Mouse (Mus musculus) stomach, embryonic 15.5 days (tissue): Measurements from ENCODE around the gene Zmiz1. TPM values are rescaled to one million over a fixed set of nuclear protein-coding genes. Genes with fewer than 3 reads are reported as not detected.

Experiments used
- ATAC-seq: fragments of 200-750 bp; cut with Nextera tagmentation; 2 replicates; pipeline ENCODE4 v1.8.0; 2017; ENCODE audit warnings: low read depth, moderate number of reproducible peaks, moderate TSS enrichment; ENCODE audit not compliant: insufficient read depth, low FRiP score
- H3K27ac ChIP-seq: fragments of 300-500 bp; sonication (generic); 2 replicates; pipeline ENCODE4 v1.5.1; 2015; ENCODE audit warnings: mild to moderate bottlenecking, inconsistent platforms
- H3K27me3 ChIP-seq: fragments of 300-500 bp; sonication (generic); replicated peaks from 2 replicates; pipeline ENCODE4 v1.6.1; 2015; ENCODE audit warnings: inconsistent platforms
- H3K36me3 ChIP-seq: fragments of 300-500 bp; sonication (generic); 2 replicates; pipeline ENCODE4 v1.6.1; 2015; ENCODE audit warnings: inconsistent platforms
- H3K4me1 ChIP-seq: fragments of 300-500 bp; sonication (generic); 2 replicates; pipeline ENCODE4 v1.6.1; 2015; ENCODE audit warnings: inconsistent platforms
- H3K4me2 ChIP-seq: fragments of 300-500 bp; sonication (generic); 2 replicates; pipeline ENCODE4 v1.6.1; 2015; ENCODE audit warnings: mild to moderate bottlenecking, inconsistent platforms
- H3K4me3 ChIP-seq: fragments of 300-500 bp; sonication (generic); replicated peaks from 2 replicates; pipeline ENCODE4 v1.5.1; 2015; ENCODE audit warnings: inconsistent platforms
- H3K9ac ChIP-seq: fragments of 300-500 bp; sonication (generic); 2 replicates; pipeline ENCODE4 v1.6.1; 2015; ENCODE audit warnings: inconsistent platforms
- H3K9me3 ChIP-seq: fragments of 300-500 bp; sonication (generic); 2 replicates; pipeline ENCODE4 v1.6.1; 2016; ENCODE audit warnings: inconsistent platforms
- WGBS: fragments of 180-500 bp; shearing (Covaris S2); methylation state at CpG from one replicate; pipeline ENCODE4 v1.1.7; 2015; 5-methylcytosine and 5-hydroxymethylcytosine counted together
- polyA plus RNA-seq: library from polyadenylated mRNA; unstranded; fragments of >200 nt; fragmentation: Nextera tagmentation; extraction: Ambion mirVana; gene quantifications from 2 replicates; pipeline ENCODE4 v1.2.1, GENCODE M21; 2015

Zmiz1 gene
- polyA plus RNA-seq, 1 experiment from 2014 or later = 29.0 TPM

DNA sequence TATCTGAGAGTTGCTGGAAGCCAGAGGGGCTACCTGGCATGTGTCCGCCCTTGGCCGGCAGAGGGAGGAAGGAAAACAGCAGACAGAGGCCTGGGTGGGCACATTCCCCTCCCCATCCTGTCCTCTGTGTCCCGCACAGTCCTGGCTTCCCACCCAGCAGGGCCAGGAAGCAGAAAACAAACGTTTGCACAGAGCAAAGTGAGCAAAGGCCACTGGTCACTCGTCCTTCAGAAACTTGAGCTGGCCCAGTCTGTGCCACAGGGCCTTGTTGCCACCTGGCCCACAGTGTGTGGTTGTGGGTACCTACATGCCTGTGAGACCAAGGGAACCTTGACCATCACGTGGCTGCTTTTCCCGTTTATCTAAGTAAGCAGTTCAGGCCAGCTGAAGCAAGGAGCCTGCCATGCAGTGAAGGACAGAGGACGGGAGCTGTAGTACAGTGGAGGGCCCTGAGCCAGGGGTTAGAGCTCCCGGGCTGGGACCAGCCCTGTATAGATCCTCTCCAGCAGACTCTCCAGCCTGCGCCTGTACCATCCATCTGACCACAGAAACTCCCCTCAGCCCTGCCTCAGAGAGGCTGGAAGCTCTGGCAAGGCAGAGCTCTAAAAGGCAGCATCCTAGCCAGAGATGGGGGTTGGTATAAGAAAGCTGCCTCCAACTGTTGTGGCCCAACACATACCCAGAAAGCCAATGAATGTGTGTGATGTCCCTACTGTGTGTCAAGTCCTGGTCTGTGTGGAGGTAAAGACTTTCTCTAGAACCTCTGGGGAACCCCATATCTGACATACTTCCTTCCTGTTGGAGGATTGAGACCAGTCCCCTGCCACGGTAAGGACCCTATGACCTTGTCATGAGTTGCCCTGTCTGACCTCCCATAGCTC, 64.5 kb downstream of the Zmiz1 start:
- Histone ChIP-seq H3K4me3 (no peak overlapping the region), H3K4me1 (peaks cover 70% of the 10 kb centered on the region), H3K4me2 (no peak overlapping the region), H3K27ac (peak overlapping the region; percentile 36; the same call in 1 of the 2 replicates), H3K27me3 (no peaks in the 10 kb centered on the region), H3K36me3 (no peaks in the 10 kb centered on the region), H3K9me3 (no peaks in the 10 kb centered on the region), H3K9ac (no peak overlapping the region)
- 45% methylated on average over 11 of the region's 11 CpGs for WGBS
- ATAC-seq = no peak

DNA sequence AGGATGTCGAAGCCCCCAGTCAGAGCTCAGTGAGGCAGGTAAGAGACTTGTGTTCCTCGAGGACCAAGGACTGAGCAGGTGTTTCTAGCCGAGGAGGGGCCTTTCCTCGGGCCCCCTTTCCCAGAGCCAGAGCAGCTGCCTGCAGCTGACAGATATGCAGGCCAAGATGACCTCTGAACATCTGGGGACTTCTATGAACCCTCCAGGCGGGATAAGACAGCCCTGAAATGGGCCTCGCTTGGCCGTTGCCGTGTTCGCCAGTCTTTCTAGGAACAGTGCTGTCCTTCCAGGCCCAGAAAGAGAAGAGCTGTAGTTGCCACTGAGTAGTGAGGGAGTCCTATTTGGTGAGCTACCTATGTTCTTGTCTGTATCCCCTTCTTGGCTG, 65.1 kb downstream of the Zmiz1 start:
- Histone ChIP-seq H3K4me3 (no peak overlapping the region), H3K27ac (no peak overlapping the region), H3K9me3 (no peaks in the 10 kb centered on the region), H3K27me3 (no peaks in the 10 kb centered on the region), H3K9ac (no peak overlapping the region), H3K4me2 (no peak overlapping the region), H3K4me1 (peaks cover 68% of the 10 kb centered on the region), H3K36me3 (no peaks in the 10 kb centered on the region)
- WGBS = 63% methylated on average over 9 of the region's 9 CpGs
- no peak for ATAC-seq

DNA sequence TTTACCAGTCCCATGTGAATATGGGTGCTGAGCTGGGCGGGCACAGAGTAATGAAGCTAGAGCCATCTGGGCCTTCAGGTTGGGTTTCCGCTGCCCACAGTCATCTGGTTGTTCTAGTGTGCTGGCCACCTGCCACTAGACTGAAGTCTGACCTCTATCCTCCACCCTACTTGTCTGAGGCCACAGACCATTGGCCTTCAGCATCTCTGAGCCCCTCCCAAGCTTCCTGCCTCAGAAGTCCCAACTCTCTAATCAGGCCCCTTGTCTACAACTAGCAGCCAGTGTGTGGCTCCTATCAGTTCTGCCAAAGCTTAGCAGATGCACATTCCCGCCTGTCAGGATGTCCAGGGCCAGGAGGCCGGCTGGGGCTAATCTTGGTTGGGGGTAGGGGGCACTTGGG, 65.9 kb downstream of the Zmiz1 start:
- Histone ChIP-seq H3K4me3 (no peak overlapping the region), H3K4me2 (no peak overlapping the region), H3K9ac (no peak overlapping the region), H3K9me3 (no peaks in the 10 kb centered on the region), H3K36me3 (no peaks in the 10 kb centered on the region), H3K27ac (no peak overlapping the region), H3K27me3 (no peaks in the 10 kb centered on the region), H3K4me1 (peaks cover 60% of the 10 kb centered on the region)
- peak; percentile 50; the same call in 1 of the 2 replicates for ATAC-seq
- 74% methylated on average over 4 of the region's 4 CpGs for WGBS

DNA sequence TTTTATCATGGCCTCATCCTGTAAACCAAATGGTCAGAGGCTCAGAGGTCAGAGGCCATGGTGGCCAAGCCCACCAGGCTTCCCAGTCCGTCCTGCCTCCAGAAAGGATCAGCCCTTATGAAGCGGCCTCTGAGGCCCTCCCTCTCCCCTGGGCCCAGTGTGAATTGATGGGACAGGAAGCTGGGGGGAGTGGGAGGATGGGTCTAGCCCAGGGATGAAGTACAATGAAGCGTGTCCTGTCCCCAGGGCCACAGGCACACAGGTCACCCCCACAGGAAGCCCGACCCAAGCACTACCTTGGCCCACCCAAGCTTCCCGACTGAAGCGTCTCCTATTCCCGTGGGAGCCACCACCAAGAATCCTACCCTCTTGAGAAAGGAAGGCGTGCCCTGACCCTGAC, 66.7 kb downstream of the Zmiz1 start:
- Histone ChIP-seq H3K4me3 (no peak overlapping the region), H3K9ac (no peak overlapping the region), H3K36me3 (no peaks in the 10 kb centered on the region), H3K4me2 (no peak overlapping the region), H3K27ac (no peak overlapping the region), H3K9me3 (no peaks in the 10 kb centered on the region), H3K4me1 (peaks cover 52% of the 10 kb centered on the region), H3K27me3 (no peaks in the 10 kb centered on the region)
- ATAC-seq = no peak
- 68% methylated on average over 8 of the region's 8 CpGs for WGBS

DNA sequence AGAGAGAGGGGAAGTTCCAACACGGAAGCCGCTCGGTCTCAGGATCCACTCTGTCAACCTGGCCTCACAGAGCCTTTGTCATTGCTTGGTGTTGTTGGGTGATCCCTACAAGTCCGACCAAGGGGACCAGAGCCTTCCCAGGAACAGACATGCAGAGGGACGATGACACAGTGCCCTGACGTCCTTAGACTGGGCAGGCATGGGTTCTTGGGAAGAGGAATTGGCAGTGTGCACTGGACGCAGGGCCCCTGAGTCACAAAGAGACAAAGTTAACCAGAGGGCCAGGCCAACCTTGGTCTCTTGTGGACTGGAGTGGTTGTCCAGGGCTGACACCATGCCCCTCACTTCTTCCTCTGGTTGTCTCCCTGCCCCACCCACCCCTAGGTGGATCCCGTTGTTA, 67.9 kb downstream of the Zmiz1 start:
- 90% methylated on average over 7 of the region's 8 CpGs for WGBS
- Histone ChIP-seq H3K9me3 (no peaks in the 10 kb centered on the region), H3K36me3 (no peaks in the 10 kb centered on the region), H3K9ac (no peak overlapping the region), H3K27me3 (no peaks in the 10 kb centered on the region), H3K27ac (no peak overlapping the region), H3K4me2 (no peak overlapping the region), H3K4me1 (peaks cover 47% of the 10 kb centered on the region), H3K4me3 (no peak overlapping the region)
- ATAC-seq = no peak

DNA sequence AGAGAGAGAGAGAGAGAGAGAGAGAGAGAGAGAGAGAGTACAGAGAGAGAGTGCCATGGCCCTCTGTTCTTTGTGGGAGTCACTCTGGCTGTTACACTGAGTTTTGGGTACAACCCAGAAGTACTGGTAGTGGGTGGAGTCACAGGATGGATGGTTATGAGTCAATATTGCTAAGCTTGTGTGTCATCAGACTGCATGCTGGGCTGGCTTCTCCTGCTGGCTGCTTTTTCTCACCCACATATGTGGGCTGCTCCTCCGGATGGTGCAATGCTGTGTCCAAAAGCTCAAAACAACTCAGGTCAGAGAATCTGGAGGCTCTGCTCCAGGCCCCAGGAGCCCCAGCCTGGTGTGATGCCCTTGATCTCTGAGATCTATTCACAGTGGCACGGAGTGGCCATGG, 68.3 kb downstream of the Zmiz1 start:
- Histone ChIP-seq H3K4me3 (no peak overlapping the region), H3K9ac (no peak overlapping the region), H3K27me3 (no peaks in the 10 kb centered on the region), H3K9me3 (no peaks in the 10 kb centered on the region), H3K4me1 (peaks cover 43% of the 10 kb centered on the region), H3K36me3 (no peaks in the 10 kb centered on the region), H3K27ac (no peak overlapping the region), H3K4me2 (no peak overlapping the region)
- WGBS = 75% methylated on average over 2 of the region's 2 CpGs
- no peak for ATAC-seq

DNA sequence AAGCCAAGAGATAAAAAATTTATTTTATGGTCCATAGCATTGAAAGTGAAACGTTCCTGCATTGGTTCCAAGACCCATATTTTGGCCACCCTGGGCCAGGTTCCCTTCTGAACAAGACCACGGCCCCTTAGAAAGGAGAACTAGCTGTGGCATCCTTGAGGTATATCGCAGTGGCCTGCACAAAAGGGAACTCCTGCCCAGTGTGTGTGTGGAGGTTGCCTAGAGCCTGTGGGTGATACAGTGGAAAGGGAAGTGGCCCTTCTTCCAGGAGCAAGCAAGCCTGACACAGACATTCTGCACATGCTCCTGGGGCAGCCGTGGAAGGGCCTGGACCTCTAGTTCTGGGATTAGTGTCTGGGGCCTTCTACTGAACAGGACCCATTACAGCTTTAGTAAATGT, 71.4 kb downstream of the Zmiz1 start:
- no peaks in the 10 kb centered on the region for H3K27me3 ChIP-seq
- no peaks in the 10 kb centered on the region for H3K36me3 ChIP-seq
- no peak overlapping the region for H3K27ac ChIP-seq
- no peak overlapping the region for H3K4me3 ChIP-seq
- H3K9me3 ChIP-seq = no peaks in the 10 kb centered on the region
- peaks cover 47% of the 10 kb centered on the region for H3K4me1 ChIP-seq
- H3K4me2 ChIP-seq = no peak overlapping the region
- no peak for ATAC-seq
- WGBS = 77% methylated on average over 4 of the region's 4 CpGs
- no peak overlapping the region for H3K9ac ChIP-seq

DNA sequence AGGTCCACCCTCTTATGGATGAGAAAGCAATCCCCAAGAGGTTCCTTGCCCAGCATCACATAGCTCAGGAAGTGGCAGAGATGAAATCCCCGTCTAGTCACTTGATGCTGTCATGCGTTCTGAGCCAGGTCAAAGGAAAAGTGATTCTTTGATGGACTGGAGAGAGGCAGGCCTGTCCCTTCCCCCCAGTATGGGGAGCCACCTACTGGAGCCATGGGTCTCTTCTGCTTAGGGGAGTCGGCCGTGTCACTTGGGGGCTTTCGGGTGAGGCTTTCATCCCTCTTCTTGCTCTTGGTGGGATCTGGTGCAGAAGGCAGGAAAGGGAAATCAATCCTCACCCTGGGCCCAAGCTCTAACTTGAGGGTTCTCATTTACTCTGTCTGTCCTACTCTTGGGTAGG, 71.8 kb downstream of the Zmiz1 start:
- Histone ChIP-seq H3K9ac (no peak overlapping the region), H3K4me1 (peaks cover 43% of the 10 kb centered on the region)
- 75% methylated on average over 5 of the region's 5 CpGs for WGBS

DNA sequence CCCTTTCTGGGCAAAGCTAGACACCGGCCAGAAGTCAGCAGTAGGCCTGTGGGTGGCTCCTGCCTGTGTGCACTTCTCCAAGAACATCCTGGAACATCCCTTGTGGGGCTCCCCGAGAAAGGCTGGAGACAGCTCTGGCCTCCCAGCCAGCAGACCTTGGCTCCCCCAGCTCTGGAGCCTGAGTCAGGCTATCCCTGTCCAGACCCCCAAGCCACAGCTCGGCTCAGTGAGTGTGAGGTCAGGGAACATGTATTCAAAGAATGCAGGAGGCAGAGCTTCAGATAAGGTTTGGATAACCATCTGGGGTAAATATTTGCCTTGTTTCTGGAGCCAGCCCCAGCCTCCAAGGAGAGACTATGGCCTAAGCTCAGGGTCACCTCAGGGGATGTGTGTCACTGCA, 74.0 kb downstream of the Zmiz1 start:
- H3K36me3 ChIP-seq = peaks cover 19% of the 10 kb centered on the region
- no peak overlapping the region for H3K4me2 ChIP-seq
- H3K9me3 ChIP-seq = no peaks in the 10 kb centered on the region
- no peak overlapping the region for H3K9ac ChIP-seq
- 0 out of 2 replicates have a peak, but pooled peaks have one; percentile 19 for ATAC-seq
- H3K4me3 ChIP-seq = no peak overlapping the region
- 25% methylated on average over 3 of the region's 3 CpGs for WGBS
- peak overlapping the region; percentile 49; the same call in 1 of the 2 replicates for H3K27ac ChIP-seq
- peaks cover 35% of the 10 kb centered on the region for H3K4me1 ChIP-seq
- no peaks in the 10 kb centered on the region for H3K27me3 ChIP-seq

More for the DNA sequence above, 71.8 kb downstream of the Zmiz1 start:
- Histone ChIP-seq H3K4me2 (no peak overlapping the region), H3K4me3 (no peak overlapping the region), H3K27ac (no peak overlapping the region), H3K27me3 (no peaks in the 10 kb centered on the region), H3K9me3 (no peaks in the 10 kb centered on the region), H3K36me3 (0 out of 2 replicates have a peak, but pooled peaks cover 2% of the 10 kb centered on the region)
- no peak for ATAC-seq

DNA sequence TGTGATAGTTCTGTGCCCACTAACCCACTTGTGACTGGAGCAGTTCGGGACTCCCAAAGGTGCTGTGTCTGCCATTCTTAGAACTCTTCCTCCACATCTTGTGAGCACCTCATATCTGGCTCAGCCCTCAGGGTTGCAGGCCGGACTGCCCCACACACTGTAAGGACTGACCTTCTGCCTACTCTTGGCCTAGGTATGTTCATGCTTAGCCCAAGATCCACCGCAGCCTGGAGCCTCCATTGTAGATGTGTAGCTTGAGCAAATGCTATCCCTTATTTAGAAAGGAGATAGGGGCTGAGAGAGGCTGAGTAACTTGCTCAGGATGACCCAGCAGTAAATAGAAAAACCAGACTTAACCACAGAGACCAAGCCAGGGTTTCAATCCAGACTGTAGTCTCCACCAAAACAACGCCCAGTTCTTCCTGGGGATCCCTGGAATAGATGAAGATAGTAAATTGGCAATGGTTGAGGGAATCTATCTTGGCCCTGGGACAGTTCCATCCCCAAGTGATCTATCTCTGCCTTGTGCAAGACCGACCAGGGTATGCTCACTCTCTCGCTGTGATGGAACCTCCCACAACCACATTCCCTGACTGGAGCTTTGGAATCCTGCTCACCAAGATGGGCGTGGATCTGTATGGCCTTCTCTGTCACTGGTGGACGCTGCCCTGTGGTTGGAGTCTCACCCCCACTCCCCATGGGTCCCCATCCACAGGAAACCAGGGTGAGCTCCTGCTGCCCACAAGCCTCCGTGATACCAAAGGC, 74.8 kb downstream of the Zmiz1 start:
- H3K4me2 ChIP-seq = no peak overlapping the region
- H3K4me3 ChIP-seq = no peak overlapping the region
- no peak overlapping the region for H3K9ac ChIP-seq
- 54% methylated on average over 9 of the region's 9 CpGs for WGBS
- peaks cover 22% of the 10 kb centered on the region for H3K36me3 ChIP-seq
- no peaks in the 10 kb centered on the region for H3K27me3 ChIP-seq
- peak overlapping the region; percentile 49; the same call in 1 of the 2 replicates for H3K27ac ChIP-seq
- H3K9me3 ChIP-seq = no peaks in the 10 kb centered on the region
- H3K4me1 ChIP-seq = peaks cover 33% of the 10 kb centered on the region
- no peak for ATAC-seq

DNA sequence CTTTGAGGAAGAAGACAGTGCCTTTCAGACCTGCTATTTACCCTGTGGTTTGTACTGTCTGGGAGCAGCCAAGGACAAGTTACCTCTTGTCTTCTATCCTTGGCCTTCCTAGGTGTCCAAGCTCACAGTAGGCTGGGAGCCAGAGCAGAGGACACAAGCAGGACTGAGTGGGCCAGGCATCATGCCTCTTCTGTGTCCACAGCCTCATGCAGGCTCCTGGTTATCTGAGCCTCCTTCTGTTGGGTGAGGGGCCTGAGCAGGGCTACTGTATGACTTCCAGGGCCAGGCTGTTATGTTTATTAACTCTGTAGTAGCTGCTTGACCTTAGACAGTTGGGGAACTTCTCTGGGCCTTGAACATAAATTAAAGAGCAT, 75.4 kb downstream of the Zmiz1 start:
- no peak overlapping the region for H3K4me2 ChIP-seq
- no peak overlapping the region for H3K4me3 ChIP-seq
- H3K9ac ChIP-seq = no peak overlapping the region
- no peaks in the 10 kb centered on the region for H3K9me3 ChIP-seq
- ATAC-seq = no peak
- H3K27ac ChIP-seq = peak overlapping the region; percentile 36; the same call in 1 of the 2 replicates
- H3K4me1 ChIP-seq = peaks cover 32% of the 10 kb centered on the region
- no peaks in the 10 kb centered on the region for H3K27me3 ChIP-seq
- peaks cover 22% of the 10 kb centered on the region for H3K36me3 ChIP-seq

DNA sequence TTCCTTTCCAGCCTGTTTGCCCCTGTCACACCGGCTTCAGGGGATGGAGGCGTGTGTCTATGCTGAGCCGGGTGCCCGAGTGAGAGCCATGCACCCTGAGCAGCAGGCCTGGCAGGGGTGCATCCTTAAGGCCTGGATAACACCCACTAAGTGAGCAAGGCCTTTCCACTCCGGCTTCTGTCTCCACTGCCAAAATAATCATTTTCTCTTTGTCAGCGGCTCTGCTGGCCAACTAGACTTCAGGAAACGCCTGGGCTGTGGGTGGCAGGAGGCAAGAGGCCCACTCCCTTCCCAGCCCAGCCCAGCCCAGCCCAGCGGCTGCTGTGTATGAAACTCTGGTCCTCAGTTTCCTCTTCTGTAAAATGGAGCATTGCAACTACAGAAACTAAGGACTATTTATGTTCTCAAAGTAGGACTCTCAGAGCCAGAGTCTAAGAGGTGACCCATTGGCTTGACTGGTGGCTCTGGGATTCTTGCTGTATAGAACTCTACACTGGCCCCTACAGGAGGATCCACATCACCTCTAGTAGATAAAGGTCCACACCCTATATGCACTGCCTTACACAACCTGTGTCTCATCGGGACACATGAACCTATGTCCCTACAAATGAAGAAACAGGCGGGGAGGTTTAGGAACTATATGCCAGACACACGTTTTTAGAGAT, 76.1 kb downstream of the Zmiz1 start:
- 57% methylated on average over 11 of the region's 11 CpGs for WGBS
- H3K9ac ChIP-seq = no peak overlapping the region

More for the DNA sequence above, 76.1 kb downstream of the Zmiz1 start:
- no peak overlapping the region for H3K27ac ChIP-seq
- no peak for ATAC-seq
- peaks cover 22% of the 10 kb centered on the region for H3K36me3 ChIP-seq
- H3K4me1 ChIP-seq = peaks cover 35% of the 10 kb centered on the region
- no peaks in the 10 kb centered on the region for H3K27me3 ChIP-seq
- H3K9me3 ChIP-seq = no peaks in the 10 kb centered on the region
- no peak overlapping the region for H3K4me2 ChIP-seq
- H3K4me3 ChIP-seq = no peak overlapping the region
